Mouse (Mus musculus): ENCODE measurements around the gene Scgb1b30.

DNA sequence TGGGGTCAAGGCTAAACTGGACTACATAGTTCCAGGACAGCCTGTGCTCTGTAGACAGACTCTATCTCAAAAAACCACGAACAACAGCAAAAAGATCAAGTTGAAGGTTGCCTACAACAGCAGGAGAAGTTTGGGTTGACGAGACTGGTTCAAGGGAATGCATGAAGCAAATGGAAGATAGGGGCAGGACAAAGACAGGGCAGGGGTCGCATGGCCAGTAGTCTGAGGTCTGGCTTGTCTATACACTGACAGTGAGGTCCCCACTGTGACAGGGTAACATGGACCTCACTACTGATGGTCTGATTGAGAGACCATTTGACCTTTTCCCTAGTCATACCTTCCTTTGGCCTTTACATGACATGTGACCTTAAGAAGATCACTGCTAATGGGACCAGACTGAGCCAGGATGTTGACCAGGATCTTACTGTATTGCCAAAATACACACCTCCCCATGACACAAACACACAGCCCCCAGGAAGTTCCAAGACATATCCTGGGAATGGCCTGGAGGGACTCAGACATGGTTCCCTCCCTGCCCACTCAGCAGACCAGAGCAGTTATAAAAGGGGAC lies at the start of gene Scgb1b30:
- TF ChIP-seq EP300 (optimal IDR thresholded peaks at IDR 0.05) (no peak), CTCF (IDR thresholded peaks at IDR 0.05; ENCODE audit: low read depth) (no peak)

Measured in stomach, postnatal 0 days (tissue).